Mouse (Mus musculus): ENCODE measurements around the gene Plgrkt. TPM values are rescaled to one million over a fixed set of nuclear protein-coding genes. Genes with fewer than 3 reads are reported as not detected.
"Not testable (repeated sequence)": the region's sequence is repeated elsewhere in the genome, so short reads cannot be mapped to it uniquely, and the experiment has no call there.

The Plgrkt gene
- 51.8 and 52.1 TPM in 2 replicates for polyA plus RNA-seq (2014; fragmentation: Nextera tagmentation; extraction: Ambion mirVana)

- no peak within 1 kb of the TSS for H3K27ac ChIP-seq (ENCODE audit: low read depth, low read length)
- no peaks in the 10 kb centered on the region for H3K27me3 ChIP-seq (ENCODE audit: control insufficient read depth, insufficient read depth, low read length)
- DNase-seq (ENCODE audit: low spot score): peak; percentile 57
- H3K36me3 ChIP-seq (ENCODE audit: control insufficient read depth, insufficient read depth, low read length): no peaks in the 10 kb centered on the region
- H3K4me3 ChIP-seq (ENCODE audit: low read depth, low read length): peak within 1 kb of the TSS; percentile 37
- H3K4me1 ChIP-seq (ENCODE audit: control insufficient read depth, insufficient read depth, low read length): no peaks in the 10 kb centered on the region
- peak within 1 kb of the TSS; percentile 37 for H3K9ac ChIP-seq (ENCODE audit: low read length)
- peak within 1 kb of the TSS; percentile 62 for H3K4me2 ChIP-seq (ENCODE audit: low read depth)
- no peaks in the 10 kb centered on the region for H3K9me3 ChIP-seq (ENCODE audit: control insufficient read depth, low read length)
- 5% methylated on average over 26 of the region's 26 CpGs for WGBS
- ATAC-seq (ENCODE audit: insufficient read depth, low FRiP score, low TSS enrichment): 0 out of 2 replicates have a peak, but pooled peaks have one; percentile 38
Observed at GRCm38 (mm10) chr19:29366969-29367622, at the start of gene Plgrkt, which contains the start of gene Cd274. Gene Plgrkt (minus strand): TSS chr19:29367390. Gene Cd274 (plus strand): TSS chr19:29367455.

GRCm38 (mm10) chr19:29416393-29416902, 49.3 kb upstream of the Plgrkt start:
- no peak for ATAC-seq (ENCODE audit: insufficient read depth, low FRiP score, low TSS enrichment)
- WGBS: 86% methylated on average over 3 of the region's 3 CpGs
- H3K36me3 ChIP-seq (ENCODE audit: control insufficient read depth, insufficient read depth, low read length): no peaks in the 10 kb centered on the region

GRCm38 (mm10) chr19:29414917-29415316, 47.7 kb upstream of the Plgrkt start:
- not testable (repeated sequence) for H3K27me3 ChIP-seq (ENCODE audit: control insufficient read depth, insufficient read depth, low read length); ATAC-seq (ENCODE audit: insufficient read depth, low FRiP score, low TSS enrichment); H3K4me3 ChIP-seq (ENCODE audit: low read depth, low read length); H3K36me3 ChIP-seq (ENCODE audit: control insufficient read depth, insufficient read depth, low read length); H3K9me3 ChIP-seq (ENCODE audit: control insufficient read depth, low read length); H3K4me1 ChIP-seq (ENCODE audit: control insufficient read depth, insufficient read depth, low read length); H3K9ac ChIP-seq (ENCODE audit: low read length); H3K4me2 ChIP-seq (ENCODE audit: low read depth); H3K27ac ChIP-seq (ENCODE audit: low read depth, low read length); DNase-seq (ENCODE audit: low spot score)

More at GRCm38 (mm10) chr19:29416393-29416902, 49.3 kb upstream of the Plgrkt start:
- no peak overlapping the region for H3K9ac ChIP-seq (ENCODE audit: low read length)
- DNase-seq (ENCODE audit: low spot score): no peak
- no peak overlapping the region for H3K4me3 ChIP-seq (ENCODE audit: low read depth, low read length)
- H3K4me1 ChIP-seq (ENCODE audit: control insufficient read depth, insufficient read depth, low read length): no peaks in the 10 kb centered on the region
- no peaks in the 10 kb centered on the region for H3K9me3 ChIP-seq (ENCODE audit: control insufficient read depth, low read length)
- H3K4me2 ChIP-seq (ENCODE audit: low read depth): no peak overlapping the region
- no peaks in the 10 kb centered on the region for H3K27me3 ChIP-seq (ENCODE audit: control insufficient read depth, insufficient read depth, low read length)
- no peak overlapping the region for H3K27ac ChIP-seq (ENCODE audit: low read depth, low read length)

GRCm38 (mm10) chr19:29414513-29414912, 47.3 kb upstream of the Plgrkt start:
- ATAC-seq (ENCODE audit: insufficient read depth, low FRiP score, low TSS enrichment) (no peak), DNase-seq (ENCODE audit: low spot score) (no peak)
- H3K27me3 ChIP-seq (ENCODE audit: control insufficient read depth, insufficient read depth, low read length): no peaks in the 10 kb centered on the region
- no peak overlapping the region for H3K27ac ChIP-seq (ENCODE audit: low read depth, low read length)
- H3K9me3 ChIP-seq (ENCODE audit: control insufficient read depth, low read length): no peaks in the 10 kb centered on the region
- H3K9ac ChIP-seq (ENCODE audit: low read length): no peak overlapping the region
- H3K4me2 ChIP-seq (ENCODE audit: low read depth): no peak overlapping the region
- H3K36me3 ChIP-seq (ENCODE audit: control insufficient read depth, insufficient read depth, low read length): no peaks in the 10 kb centered on the region
- no peak overlapping the region for H3K4me3 ChIP-seq (ENCODE audit: low read depth, low read length)
- WGBS: 87% methylated on average over 3 of the region's 3 CpGs
- H3K4me1 ChIP-seq (ENCODE audit: control insufficient read depth, insufficient read depth, low read length): no peaks in the 10 kb centered on the region

- Histone ChIP-seq H3K4me1 (ENCODE audit: control insufficient read depth, insufficient read depth, low read length) (no peaks in the 10 kb centered on the region), H3K9me3 (ENCODE audit: control insufficient read depth, low read length) (no peaks in the 10 kb centered on the region), H3K4me2 (ENCODE audit: low read depth) (no peak overlapping the region), H3K4me3 (ENCODE audit: low read depth, low read length) (no peak overlapping the region), H3K36me3 (ENCODE audit: control insufficient read depth, insufficient read depth, low read length) (no peaks in the 10 kb centered on the region), H3K27ac (ENCODE audit: low read depth, low read length) (no peak overlapping the region), H3K9ac (ENCODE audit: low read length) (no peak overlapping the region), H3K27me3 (ENCODE audit: control insufficient read depth, insufficient read depth, low read length) (no peaks in the 10 kb centered on the region)
- ATAC-seq (ENCODE audit: insufficient read depth, low FRiP score, low TSS enrichment) (no peak), DNase-seq (ENCODE audit: low spot score) (no peak)
- 82% methylated on average over 6 of the region's 6 CpGs for WGBS
Observed at GRCm38 (mm10) chr19:29412476-29413420, 45.6 kb upstream of the Plgrkt start.

GRCm38 (mm10) chr19:29410619-29411018, 43.4 kb upstream of the Plgrkt start, which contains the start of gene Pdcd1lg2:
Gene Pdcd1lg2 (plus strand): TSS chr19:29410919.
- WGBS: 84% methylated on average over 4 of the region's 4 CpGs
- H3K9ac ChIP-seq (ENCODE audit: low read length): no peak within 1 kb of the TSS
- no peak for ATAC-seq (ENCODE audit: insufficient read depth, low FRiP score, low TSS enrichment)

GRCm38 (mm10) chr19:29406042-29407017, 39.1 kb upstream of the Plgrkt start:
- H3K9ac ChIP-seq (ENCODE audit: low read length): no peak overlapping the region
- ATAC-seq (ENCODE audit: insufficient read depth, low FRiP score, low TSS enrichment): no peak
- H3K4me1 ChIP-seq (ENCODE audit: control insufficient read depth, insufficient read depth, low read length): no peaks in the 10 kb centered on the region
- no peaks in the 10 kb centered on the region for H3K36me3 ChIP-seq (ENCODE audit: control insufficient read depth, insufficient read depth, low read length)
- H3K4me3 ChIP-seq (ENCODE audit: low read depth, low read length): no peak overlapping the region
- DNase-seq (ENCODE audit: low spot score): no peak
- H3K27ac ChIP-seq (ENCODE audit: low read depth, low read length): no peak overlapping the region
- no peaks in the 10 kb centered on the region for H3K27me3 ChIP-seq (ENCODE audit: control insufficient read depth, insufficient read depth, low read length)
- H3K4me2 ChIP-seq (ENCODE audit: low read depth): no peak overlapping the region
- H3K9me3 ChIP-seq (ENCODE audit: control insufficient read depth, low read length): no peaks in the 10 kb centered on the region
- 86% methylated on average over 18 of the region's 18 CpGs for WGBS

More at GRCm38 (mm10) chr19:29410619-29411018, 43.4 kb upstream of the Plgrkt start, which contains the start of gene Pdcd1lg2:
- no peaks in the 10 kb centered on the region for H3K4me1 ChIP-seq (ENCODE audit: control insufficient read depth, insufficient read depth, low read length)
- H3K36me3 ChIP-seq (ENCODE audit: control insufficient read depth, insufficient read depth, low read length): no peaks in the 10 kb centered on the region
- H3K9me3 ChIP-seq (ENCODE audit: control insufficient read depth, low read length): no peaks in the 10 kb centered on the region
- H3K27ac ChIP-seq (ENCODE audit: low read depth, low read length): no peak within 1 kb of the TSS
- no peaks in the 10 kb centered on the region for H3K27me3 ChIP-seq (ENCODE audit: control insufficient read depth, insufficient read depth, low read length)
- no peak for DNase-seq (ENCODE audit: low spot score)
- H3K4me2 ChIP-seq (ENCODE audit: low read depth): no peak within 1 kb of the TSS
- no peak within 1 kb of the TSS for H3K4me3 ChIP-seq (ENCODE audit: low read depth, low read length)

GRCm38 (mm10) chr19:29405388-29405787, 38.2 kb upstream of the Plgrkt start:
- H3K4me2 ChIP-seq (ENCODE audit: low read depth): no peak overlapping the region
- no peak for ATAC-seq (ENCODE audit: insufficient read depth, low FRiP score, low TSS enrichment)
- H3K27me3 ChIP-seq (ENCODE audit: control insufficient read depth, insufficient read depth, low read length): no peaks in the 10 kb centered on the region
- no peak overlapping the region for H3K9ac ChIP-seq (ENCODE audit: low read length)
- no peak overlapping the region for H3K27ac ChIP-seq (ENCODE audit: low read depth, low read length)
- no peak for DNase-seq (ENCODE audit: low spot score)
- 83% methylated on average over 2 of the region's 2 CpGs for WGBS
- H3K4me3 ChIP-seq (ENCODE audit: low read depth, low read length): no peak overlapping the region
- H3K36me3 ChIP-seq (ENCODE audit: control insufficient read depth, insufficient read depth, low read length): no peaks in the 10 kb centered on the region
- H3K4me1 ChIP-seq (ENCODE audit: control insufficient read depth, insufficient read depth, low read length): no peaks in the 10 kb centered on the region
- no peaks in the 10 kb centered on the region for H3K9me3 ChIP-seq (ENCODE audit: control insufficient read depth, low read length)

Data from neural tube, embryonic 11.5 days (tissue).